Mouse (Mus musculus) embryo, embryonic 11.5 days (tissue): ENCODE results near the gene Wdr86.
"Not testable (repeated sequence)": the region's sequence is repeated elsewhere in the genome, so short reads cannot be mapped to it uniquely, and the experiment has no call there.

ENCODE experiments used
- DNase-seq: peaks from one replicate; pipeline ENCODE4 v3.0.0-alpha.2; 2012; ENCODE audit warnings: low read depth, low spot score

Wdr86 gene

GRCm38 (mm10) chr5:24730488-24730871 is at the start of gene Wdr86:
Gene Wdr86, minus strand, starts transcription at chr5:24730727.
- DNase-seq = no peak

- peak; percentile 26 for DNase-seq
These were observed 49.5 kb upstream of the Wdr86 start for GRCm38 (mm10) chr5:24779881-24780512.

GRCm38 (mm10) chr5:24779321-24779720 is 48.8 kb upstream of the Wdr86 start:
- DNase-seq = no peak

GRCm38 (mm10) chr5:24778843-24779140 is 48.3 kb upstream of the Wdr86 start:
- DNase-seq = no peak

- no peak for DNase-seq
These were observed 47.7 kb upstream of the Wdr86 start for GRCm38 (mm10) chr5:24778082-24778842.

GRCm38 (mm10) chr5:24776681-24777080 is 46.2 kb upstream of the Wdr86 start:
- no peak for DNase-seq

- not testable (repeated sequence) for DNase-seq
These were observed 44.0 kb upstream of the Wdr86 start for GRCm38 (mm10) chr5:24774549-24774948.

- no peak for DNase-seq
These were observed 27.3 kb upstream of the Wdr86 start, which contains the start of gene Crygn for GRCm38 (mm10) chr5:24757816-24758215. Gene Crygn, minus strand, starts transcription at chr5:24758008.

GRCm38 (mm10) chr5:24756931-24757330 is 26.4 kb upstream of the Wdr86 start:
- no peak for DNase-seq

- DNase-seq = no peak
These were observed 21.6 kb upstream of the Wdr86 start for GRCm38 (mm10) chr5:24752175-24752498.

- no peak for DNase-seq
These were observed 21.0 kb upstream of the Wdr86 start for GRCm38 (mm10) chr5:24751305-24752174.

- DNase-seq = peak; percentile 82
These were observed 20.1 kb upstream of the Wdr86 start for GRCm38 (mm10) chr5:24750321-24751304.

GRCm38 (mm10) chr5:24749731-24750130 is 19.2 kb upstream of the Wdr86 start:
- DNase-seq = no peak

GRCm38 (mm10) chr5:24747533-24747932 is 17.0 kb upstream of the Wdr86 start:
- no peak for DNase-seq

GRCm38 (mm10) chr5:24743956-24744355 is 13.4 kb upstream of the Wdr86 start:
- DNase-seq = no peak

GRCm38 (mm10) chr5:24741172-24741885 is 10.8 kb upstream of the Wdr86 start:
- no peak for DNase-seq

GRCm38 (mm10) chr5:24739141-24739753 is 8.7 kb upstream of the Wdr86 start:
- DNase-seq = no peak

GRCm38 (mm10) chr5:24738517-24738916 is 8.0 kb upstream of the Wdr86 start:
- no peak for DNase-seq

GRCm38 (mm10) chr5:24737595-24737994 is 7.1 kb upstream of the Wdr86 start:
- no peak for DNase-seq

GRCm38 (mm10) chr5:24733771-24734426 is 3.4 kb upstream of the Wdr86 start:
- no peak for DNase-seq
